Mouse (Mus musculus) adrenal gland, postnatal 25 days (tissue): ENCODE data around the gene Zfp768. TPM values are rescaled to one million over a fixed set of nuclear protein-coding genes. Genes with fewer than 3 reads are reported as not detected.
"Not testable (repeated sequence)": the region's sequence is repeated elsewhere in the genome, so short reads cannot be mapped to it uniquely, and the experiment has no call there.

Experiments used
- DNase-seq: peaks from one replicate; pipeline ENCODE4 v3.0.0; 2021; ENCODE audit warnings: mixed read lengths
- long read RNA-seq: library from polyadenylated mRNA; stranded (forward); transcript quantifications from one replicate; pipeline ENCODE4 v2.0.0, GENCODE M21; 2021
- total RNA-seq: library from RNA; stranded (reverse); gene quantifications from 2 replicates; pipeline ENCODE4 v1.2.3, GENCODE M21; 2021

The Zfp768 gene
- 31.4 and 32.8 TPM in 2 replicates for total RNA-seq
- long read RNA-seq, transcript Zfp768-201 (2 exons, 2,356 nt): major isoform, 24 of 35 reads
- long read RNA-seq, partial matches to known transcripts: 0 of 35 reads
- long read RNA-seq, other reads (novel, unspliced or antisense): 11 of 35 reads

GRCm38 (mm10) chr7:127345512-127346325 is at the start of gene Zfp768:
TSS of gene Zfp768 (minus strand) at chr7:127345589.
- peak; percentile 98 for DNase-seq

- no peak for DNase-seq
Observed at GRCm38 (mm10) chr7:127393944-127394333, 48.5 kb upstream of the Zfp768 start.

- DNase-seq: peak; percentile 93
Observed at GRCm38 (mm10) chr7:127393157-127393943, 48.0 kb upstream of the Zfp768 start, which contains the start of gene E430018J23Rik. TSS of gene E430018J23Rik (minus strand) at chr7:127393629.

GRCm38 (mm10) chr7:127392251-127392824 is 46.9 kb upstream of the Zfp768 start:
- no peak for DNase-seq

- DNase-seq: no peak
Observed at GRCm38 (mm10) chr7:127391538-127391937, 46.1 kb upstream of the Zfp768 start.

GRCm38 (mm10) chr7:127390306-127390705 is 44.9 kb upstream of the Zfp768 start:
- no peak for DNase-seq

GRCm38 (mm10) chr7:127388201-127388600 is 42.8 kb upstream of the Zfp768 start:
- DNase-seq: not testable (repeated sequence)

- DNase-seq: peak; percentile 82
Observed at GRCm38 (mm10) chr7:127386641-127387392, 41.4 kb upstream of the Zfp768 start, which contains the start of gene 9130019O22Rik. TSS of gene 9130019O22Rik (minus strand) at chr7:127387166.

- DNase-seq: not testable (repeated sequence)
Observed at GRCm38 (mm10) chr7:127385560-127385959, 40.2 kb upstream of the Zfp768 start.

GRCm38 (mm10) chr7:127378310-127378921 is 33.0 kb upstream of the Zfp768 start:
- no peak for DNase-seq

- DNase-seq: peak; percentile 90
Observed at GRCm38 (mm10) chr7:127375271-127376245, 30.2 kb upstream of the Zfp768 start, which contains the start of gene Zfp747. TSS of gene Zfp747 (minus strand) at chr7:127376050.

- DNase-seq: not testable (repeated sequence)
Observed at GRCm38 (mm10) chr7:127371870-127372269, 26.5 kb upstream of the Zfp768 start.

- no peak for DNase-seq
Observed at GRCm38 (mm10) chr7:127371213-127371612, 25.8 kb upstream of the Zfp768 start.

GRCm38 (mm10) chr7:127366249-127366648 is 20.9 kb upstream of the Zfp768 start:
- DNase-seq: no peak

- no peak for DNase-seq
Observed at GRCm38 (mm10) chr7:127364166-127364565, 18.8 kb upstream of the Zfp768 start.

- DNase-seq: peak; percentile 37
Observed at GRCm38 (mm10) chr7:127363475-127363921, 18.1 kb upstream of the Zfp768 start.

- DNase-seq: not testable (repeated sequence)
Observed at GRCm38 (mm10) chr7:127362418-127362817, 17.0 kb upstream of the Zfp768 start.

- no peak for DNase-seq
Observed at GRCm38 (mm10) chr7:127361449-127361848, 16.1 kb upstream of the Zfp768 start.

GRCm38 (mm10) chr7:127360265-127360664 is 14.9 kb upstream of the Zfp768 start:
- no peak for DNase-seq

GRCm38 (mm10) chr7:127358472-127358871 is 13.1 kb upstream of the Zfp768 start:
- DNase-seq: no peak
